Mouse (Mus musculus): ENCODE measurements around the gene Faap20. TPM values are rescaled to one million over a fixed set of nuclear protein-coding genes. Genes with fewer than 3 reads are reported as not detected.

The Faap20 gene
- polyA plus RNA-seq, 1 experiment from 2014 or later: 78.5 TPM

DNA sequence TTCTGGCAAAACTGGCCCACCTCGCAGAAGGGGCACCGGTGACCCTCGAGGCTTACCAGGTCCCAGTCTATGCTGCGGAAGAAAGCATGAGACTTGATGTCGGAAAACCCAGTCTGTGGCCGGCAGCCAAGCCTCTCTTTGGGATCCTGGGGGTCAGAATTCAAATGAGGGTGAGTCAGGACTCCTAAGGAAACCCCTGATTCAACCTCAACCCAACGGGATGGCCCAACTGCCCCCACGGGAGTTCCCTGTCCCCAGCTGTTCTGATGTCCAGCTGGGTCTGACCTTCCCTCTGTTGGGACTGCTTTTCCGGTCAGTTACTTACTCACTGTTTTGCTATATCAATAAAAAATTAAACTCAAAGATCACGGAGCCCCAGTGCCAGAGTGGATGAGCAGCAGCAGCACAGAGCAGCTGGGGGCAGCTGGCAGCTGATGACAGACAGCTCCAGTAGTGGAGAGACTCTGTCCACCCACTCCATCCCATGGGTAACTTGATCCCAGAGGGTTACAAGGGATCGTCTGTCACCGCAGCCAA, 18.1 kb downstream of the Faap20 start:
- WGBS: 63% methylated on average over 12 of the region's 12 CpGs
- H3K9me3 ChIP-seq: no peaks in the 10 kb centered on the region

DNA sequence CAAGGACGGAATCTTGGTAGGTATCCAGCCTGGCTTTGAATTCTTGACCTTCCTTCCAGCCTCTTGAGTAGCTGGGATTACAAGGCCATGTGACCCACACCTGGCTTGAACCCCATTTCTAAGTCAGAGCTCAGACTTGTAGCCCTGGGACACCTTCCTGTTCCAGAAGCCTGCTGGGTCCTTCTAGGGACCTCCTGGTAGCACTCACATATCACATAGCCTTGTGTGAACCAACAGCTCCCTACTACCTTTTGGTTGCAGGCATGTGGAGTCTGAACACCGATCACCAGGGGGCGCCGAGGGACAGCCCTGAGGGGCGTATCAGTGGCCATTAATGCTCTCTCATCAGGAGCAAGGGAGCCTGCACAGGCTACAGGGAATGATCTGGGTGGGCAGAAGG, 18.8 kb downstream of the Faap20 start:
- no peak overlapping the region for H3K4me3 ChIP-seq
- 49% methylated on average over 5 of the region's 5 CpGs for WGBS
- no peak overlapping the region for H3K4me2 ChIP-seq
- H3K36me3 ChIP-seq (replicated peaks): peaks cover 20% of the 10 kb centered on the region; the same call in 1 of the 2 replicates
- H3K27me3 ChIP-seq (replicated peaks): no peaks in the 10 kb centered on the region
- no peaks in the 10 kb centered on the region for H3K9me3 ChIP-seq
- H3K4me1 ChIP-seq: no peaks in the 10 kb centered on the region
- no peak overlapping the region for H3K9ac ChIP-seq
- ATAC-seq (replicated peaks): 0 out of 2 replicates have a peak, but pooled peaks have one; percentile 11
- no peak overlapping the region for H3K27ac ChIP-seq

More for the DNA sequence above, 18.1 kb downstream of the Faap20 start:
- Histone ChIP-seq H3K4me3 (no peak overlapping the region), H3K4me2 (no peak overlapping the region), H3K27me3 (replicated peaks) (no peaks in the 10 kb centered on the region), H3K9ac (no peak overlapping the region), H3K27ac (no peak overlapping the region), H3K4me1 (no peaks in the 10 kb centered on the region), H3K36me3 (replicated peaks) (peaks cover 17% of the 10 kb centered on the region; the same call in 1 of the 2 replicates)
- ATAC-seq (replicated peaks): no peak

DNA sequence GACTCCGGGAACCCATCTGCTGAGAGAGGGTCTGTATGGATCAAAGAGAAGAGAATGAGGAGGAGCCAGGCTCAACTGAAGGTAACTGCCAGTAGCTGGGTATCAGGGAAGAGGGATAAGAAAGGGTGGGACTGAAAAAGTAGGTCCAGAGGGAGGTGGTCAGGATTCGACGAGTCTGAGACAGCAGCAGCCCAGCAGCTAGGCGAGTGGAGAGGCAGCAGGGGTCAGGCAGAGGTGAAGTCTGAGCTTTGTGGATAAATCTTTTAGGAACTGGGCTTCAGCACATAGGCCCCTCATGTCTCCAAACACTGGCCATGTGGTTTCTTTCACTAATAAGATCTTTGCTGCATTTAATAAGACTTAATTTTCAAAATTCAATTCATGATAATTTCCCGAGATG, 24.8 kb downstream of the Faap20 start:
- ATAC-seq (replicated peaks): no peak
- WGBS: 61% methylated on average over 5 of the region's 5 CpGs
- H3K27me3 ChIP-seq (replicated peaks): no peaks in the 10 kb centered on the region
- no peak overlapping the region for H3K4me3 ChIP-seq
- H3K9ac ChIP-seq: no peak overlapping the region
- H3K9me3 ChIP-seq: no peaks in the 10 kb centered on the region
- peaks cover 20% of the 10 kb centered on the region; the same call in 1 of the 2 replicates for H3K36me3 ChIP-seq (replicated peaks)
- no peak overlapping the region for H3K4me2 ChIP-seq
- H3K27ac ChIP-seq: no peak overlapping the region
- H3K4me1 ChIP-seq: no peaks in the 10 kb centered on the region; the same call in 1 of the 2 replicates

DNA sequence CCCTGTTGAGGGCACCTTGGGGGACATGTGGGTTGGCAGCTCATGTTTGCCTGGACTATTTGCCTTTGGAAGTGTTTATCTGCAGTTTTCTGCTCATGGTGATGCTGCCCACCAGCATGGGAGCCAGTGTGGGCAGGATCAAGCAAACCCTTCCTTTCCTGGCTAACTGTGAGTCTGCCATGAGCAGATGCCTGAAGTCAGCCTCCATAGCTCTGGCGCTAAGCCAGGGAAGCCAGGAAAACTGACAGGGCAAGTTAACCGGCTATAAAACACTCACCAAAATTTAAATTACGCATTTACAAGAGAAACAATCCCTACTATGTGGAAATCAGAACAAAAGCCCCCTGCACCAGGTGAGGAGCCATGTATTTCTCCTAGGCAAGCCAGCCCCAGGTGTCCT, 25.2 kb downstream of the Faap20 start:
- H3K4me1 ChIP-seq: no peaks in the 10 kb centered on the region; the same call in 1 of the 2 replicates
- no peak overlapping the region for H3K9ac ChIP-seq
- 69% methylated on average over 3 of the region's 3 CpGs for WGBS
- no peak overlapping the region for H3K4me3 ChIP-seq
- H3K9me3 ChIP-seq: no peaks in the 10 kb centered on the region
- H3K27ac ChIP-seq: no peak overlapping the region
- peaks cover 23% of the 10 kb centered on the region; the same call in 1 of the 2 replicates for H3K36me3 ChIP-seq (replicated peaks)
- H3K27me3 ChIP-seq (replicated peaks): no peaks in the 10 kb centered on the region
- no peak for ATAC-seq (replicated peaks)
- no peak overlapping the region for H3K4me2 ChIP-seq

DNA sequence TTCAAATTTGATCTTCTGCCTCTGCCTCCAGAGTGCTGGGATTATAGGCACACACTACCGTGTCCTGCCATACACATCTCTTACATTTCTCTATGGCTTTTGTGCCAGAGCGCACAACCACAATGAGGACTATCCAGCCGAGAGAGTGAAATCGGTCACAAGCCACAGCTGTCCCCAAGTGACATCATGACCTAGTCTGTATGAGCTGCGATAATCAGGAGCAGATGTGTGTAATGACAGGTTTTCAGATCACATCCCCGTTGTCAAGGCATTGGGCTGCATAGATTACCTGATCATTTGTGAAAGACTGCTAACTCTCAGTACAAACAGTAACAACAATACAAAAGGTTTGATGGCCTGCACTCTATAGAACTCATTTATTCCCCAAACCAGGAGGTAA, 28.4 kb downstream of the Faap20 start:
- Histone ChIP-seq H3K27ac (no peak overlapping the region), H3K36me3 (replicated peaks) (0 out of 2 replicates have a peak, but pooled peaks cover 6% of the 10 kb centered on the region), H3K9ac (no peak overlapping the region), H3K27me3 (replicated peaks) (no peaks in the 10 kb centered on the region), H3K4me3 (no peak overlapping the region), H3K4me2 (no peak overlapping the region), H3K9me3 (no peaks in the 10 kb centered on the region), H3K4me1 (peaks cover 7% of the 10 kb centered on the region; the same call in 1 of the 2 replicates)
- WGBS: 62% methylated on average over 6 of the region's 6 CpGs
- no peak for ATAC-seq (replicated peaks)

DNA sequence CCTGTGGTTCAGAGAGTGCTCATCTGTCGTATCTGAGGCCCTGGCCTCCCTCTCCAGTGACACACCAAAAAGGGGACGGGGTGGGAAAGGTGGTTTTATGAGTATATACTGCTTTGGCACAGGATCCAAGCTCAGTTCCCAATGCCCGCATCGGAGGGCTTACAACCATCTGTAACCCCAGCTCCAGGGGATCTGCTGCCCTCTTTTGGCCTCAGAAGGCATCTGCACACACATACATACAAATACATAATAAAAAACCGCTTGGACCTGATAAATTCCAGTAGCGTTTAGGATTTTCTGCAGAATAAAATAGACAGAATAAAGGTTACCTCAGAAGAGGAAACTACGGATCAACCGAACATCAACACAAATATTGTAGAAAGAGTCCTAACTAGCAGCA, 29.5 kb downstream of the Faap20 start:
- no peaks in the 10 kb centered on the region for H3K9me3 ChIP-seq
- no peak overlapping the region for H3K9ac ChIP-seq
- WGBS: 89% methylated on average over 8 of the region's 8 CpGs
- H3K36me3 ChIP-seq (replicated peaks): 0 out of 2 replicates have a peak, but pooled peaks cover 3% of the 10 kb centered on the region
- H3K4me2 ChIP-seq: no peak overlapping the region
- H3K27me3 ChIP-seq (replicated peaks): no peaks in the 10 kb centered on the region
- peaks cover 7% of the 10 kb centered on the region; the same call in 1 of the 2 replicates for H3K4me1 ChIP-seq
- H3K27ac ChIP-seq: no peak overlapping the region
- no peak for ATAC-seq (replicated peaks)
- no peak overlapping the region for H3K4me3 ChIP-seq

DNA sequence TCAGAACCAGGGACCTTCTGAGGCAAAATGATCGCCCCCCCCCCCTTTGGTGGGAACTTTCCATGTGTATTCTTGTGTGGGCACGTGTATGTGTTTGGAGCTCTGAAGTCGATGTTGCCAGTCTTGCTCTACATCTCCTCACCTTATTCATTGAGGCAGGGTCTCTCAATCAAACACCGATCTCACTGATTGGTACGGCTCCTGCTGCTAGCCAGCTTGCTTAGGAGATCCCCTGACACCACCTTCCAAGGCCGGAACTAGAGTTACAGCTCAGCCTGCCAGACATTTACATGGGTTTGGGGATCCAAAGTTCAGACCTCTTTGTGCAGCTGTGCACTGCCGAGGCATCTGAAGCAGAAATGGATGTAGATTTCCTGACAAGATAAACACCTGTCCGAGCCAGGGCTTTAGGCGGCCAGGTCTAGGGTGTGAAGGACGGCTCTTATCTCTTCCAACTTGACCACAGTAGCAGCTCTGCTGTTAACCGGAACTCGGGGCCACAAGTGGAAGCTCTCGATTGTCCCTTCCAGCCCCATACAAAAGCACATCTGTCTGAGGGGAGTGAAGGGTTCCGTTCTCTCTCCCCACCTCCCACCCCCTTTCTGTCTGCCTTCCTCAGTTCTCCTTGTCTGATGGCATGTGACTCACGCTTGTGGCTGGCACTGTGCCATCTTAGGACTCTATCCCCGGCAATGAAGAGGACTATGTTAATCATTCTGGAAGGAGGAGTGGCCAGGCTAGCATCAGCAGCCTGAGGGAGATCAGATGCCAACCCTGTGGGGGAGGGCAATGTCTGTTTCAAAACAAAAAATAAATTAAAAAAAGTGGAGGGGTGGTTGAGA, 30.5 kb downstream of the Faap20 start:
- peaks cover 7% of the 10 kb centered on the region; the same call in 1 of the 2 replicates for H3K4me1 ChIP-seq
- H3K9ac ChIP-seq: no peak overlapping the region
- H3K36me3 ChIP-seq (replicated peaks): 0 out of 2 replicates have a peak, but pooled peaks cover 3% of the 10 kb centered on the region
- H3K4me3 ChIP-seq: no peak overlapping the region
- no peak overlapping the region for H3K4me2 ChIP-seq
- no peak overlapping the region for H3K27ac ChIP-seq
- no peak for ATAC-seq (replicated peaks)
- no peaks in the 10 kb centered on the region for H3K9me3 ChIP-seq
- no peaks in the 10 kb centered on the region for H3K27me3 ChIP-seq (replicated peaks)
- WGBS: 68% methylated on average over 16 of the region's 16 CpGs

DNA sequence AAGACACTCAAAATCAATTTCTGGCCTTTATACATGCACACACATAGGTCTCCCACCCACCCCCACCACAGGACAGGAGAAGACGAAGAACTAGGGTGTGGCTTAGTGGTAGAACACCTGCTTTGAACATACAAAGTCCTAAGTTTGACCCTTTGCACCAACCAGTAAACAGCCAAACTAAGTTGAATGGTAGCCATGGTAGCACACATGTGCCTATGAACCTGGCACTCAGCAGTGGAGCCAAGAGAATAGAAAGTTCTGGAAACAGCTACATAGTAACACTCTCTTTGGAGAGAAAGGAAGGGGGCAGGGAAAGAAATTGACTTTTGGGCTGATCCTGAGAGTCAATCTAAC, 31.1 kb downstream of the Faap20 start:
- Histone ChIP-seq H3K4me2 (no peak overlapping the region), H3K4me1 (peaks cover 7% of the 10 kb centered on the region; the same call in 1 of the 2 replicates), H3K27me3 (replicated peaks) (no peaks in the 10 kb centered on the region), H3K9ac (no peak overlapping the region), H3K27ac (no peak overlapping the region), H3K4me3 (no peak overlapping the region), H3K9me3 (no peaks in the 10 kb centered on the region), H3K36me3 (replicated peaks) (0 out of 2 replicates have a peak, but pooled peaks cover 3% of the 10 kb centered on the region)
- ATAC-seq (replicated peaks): no peak
- WGBS: 87% methylated on average over 1 of the region's 1 CpGs

DNA sequence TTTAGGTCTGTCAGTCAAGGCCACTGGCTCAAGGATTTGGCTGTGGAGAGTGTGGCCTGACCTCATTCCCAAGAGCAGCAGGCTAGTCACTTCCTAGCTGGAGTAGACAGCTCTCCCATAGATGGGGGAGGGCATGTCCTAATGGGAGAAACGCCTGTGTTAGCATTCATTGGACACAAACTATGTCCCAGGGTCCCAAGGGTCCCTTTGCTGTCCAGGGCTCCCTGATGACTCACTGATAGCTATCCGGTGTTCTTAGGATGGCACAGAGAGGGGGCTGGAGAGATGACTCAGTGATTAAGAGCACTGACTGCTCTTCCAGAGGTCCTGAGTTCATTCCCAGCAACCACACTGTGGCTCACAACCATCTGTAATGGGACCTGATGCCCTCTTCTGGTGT, 31.6 kb downstream of the Faap20 start:
- Histone ChIP-seq H3K27ac (no peak overlapping the region), H3K4me3 (no peak overlapping the region), H3K9ac (no peak overlapping the region), H3K36me3 (replicated peaks) (0 out of 2 replicates have a peak, but pooled peaks cover 4% of the 10 kb centered on the region), H3K27me3 (replicated peaks) (no peaks in the 10 kb centered on the region), H3K4me2 (no peak overlapping the region), H3K9me3 (no peaks in the 10 kb centered on the region), H3K4me1 (peaks cover 7% of the 10 kb centered on the region; the same call in 1 of the 2 replicates)
- WGBS: 86% methylated on average over 2 of the region's 2 CpGs
- ATAC-seq (replicated peaks): no peak

DNA sequence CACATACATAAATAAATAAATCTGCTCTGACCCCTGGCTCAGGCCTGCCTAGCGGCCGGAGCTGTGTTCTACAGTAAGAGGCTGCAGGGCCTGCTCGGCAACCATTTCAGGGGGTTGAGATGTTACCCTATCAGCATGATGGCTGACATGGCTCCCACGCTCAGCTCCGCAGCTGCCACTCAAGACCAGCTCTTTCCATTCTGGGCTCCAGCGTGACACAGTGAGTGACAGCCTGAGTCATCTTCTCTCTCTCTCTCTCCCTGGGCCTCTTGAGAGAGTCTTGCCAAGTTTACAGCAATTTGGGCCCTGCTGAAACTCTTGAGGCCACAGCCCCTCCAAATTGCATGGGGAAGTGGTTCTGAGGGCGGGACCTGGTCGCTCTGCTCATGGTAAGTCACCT, 32.0 kb downstream of the Faap20 start:
- no peak overlapping the region for H3K4me3 ChIP-seq
- no peak for ATAC-seq (replicated peaks)
- H3K36me3 ChIP-seq (replicated peaks): 0 out of 2 replicates have a peak, but pooled peaks cover 6% of the 10 kb centered on the region
- peaks cover 7% of the 10 kb centered on the region; the same call in 1 of the 2 replicates for H3K4me1 ChIP-seq
- H3K27me3 ChIP-seq (replicated peaks): no peaks in the 10 kb centered on the region
- H3K9me3 ChIP-seq: no peaks in the 10 kb centered on the region
- no peak overlapping the region for H3K9ac ChIP-seq
- H3K4me2 ChIP-seq: no peak overlapping the region
- H3K27ac ChIP-seq: no peak overlapping the region
- 96% methylated on average over 8 of the region's 8 CpGs for WGBS

DNA sequence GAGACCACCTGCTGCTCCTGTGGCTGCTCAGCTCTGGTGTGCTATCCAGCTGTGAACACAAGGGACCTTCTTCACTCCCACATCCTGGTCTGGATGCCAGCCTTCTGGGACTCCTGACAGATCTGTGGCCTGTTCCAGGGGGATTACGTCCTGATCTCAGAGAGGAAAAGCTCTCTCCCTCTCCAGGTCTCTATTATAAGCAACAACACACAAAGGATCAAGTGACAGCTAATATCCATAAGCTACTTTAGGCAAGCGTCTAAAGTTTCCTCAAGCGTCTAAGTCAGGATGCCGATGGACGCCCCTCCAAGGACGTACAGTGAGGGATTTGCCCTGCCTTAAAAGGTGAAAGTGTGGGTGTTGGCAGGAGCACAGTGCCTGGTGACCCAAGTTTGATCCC, 32.6 kb downstream of the Faap20 start:
- Histone ChIP-seq H3K4me2 (no peak overlapping the region), H3K4me1 (peaks cover 7% of the 10 kb centered on the region; the same call in 1 of the 2 replicates), H3K27me3 (replicated peaks) (no peaks in the 10 kb centered on the region), H3K27ac (no peak overlapping the region), H3K36me3 (replicated peaks) (0 out of 2 replicates have a peak, but pooled peaks cover 6% of the 10 kb centered on the region), H3K9ac (no peak overlapping the region), H3K9me3 (no peaks in the 10 kb centered on the region), H3K4me3 (no peak overlapping the region)
- no peak for ATAC-seq (replicated peaks)
- WGBS: 31% methylated on average over 6 of the region's 6 CpGs

DNA sequence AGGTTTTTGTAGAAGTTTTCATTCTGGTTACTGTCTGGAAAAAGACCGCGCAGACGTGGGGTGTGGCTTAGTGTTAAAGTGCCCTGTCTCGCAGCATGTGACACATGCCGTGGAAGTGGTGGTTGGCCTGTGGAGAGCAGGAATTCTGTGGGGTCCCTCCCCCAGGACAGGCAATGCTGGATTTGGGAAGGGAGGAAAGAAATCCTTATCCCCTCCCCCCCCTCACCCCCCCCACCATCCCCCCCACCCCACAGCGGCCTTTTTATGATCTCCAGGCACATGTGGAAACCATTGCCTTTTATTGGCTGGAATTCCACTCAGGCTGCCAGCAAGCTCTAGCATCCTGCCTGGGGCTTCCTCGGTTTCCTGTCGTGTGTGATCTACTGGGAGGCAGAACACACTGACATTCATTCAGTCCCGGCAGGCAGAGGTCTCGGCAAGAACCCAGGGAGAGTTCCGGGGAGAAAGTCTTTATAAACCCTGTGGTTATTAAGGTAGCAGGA, 33.5 kb downstream of the Faap20 start:
- 0 out of 2 replicates have a peak, but pooled peaks cover 6% of the 10 kb centered on the region for H3K36me3 ChIP-seq (replicated peaks)
- no peak overlapping the region for H3K4me2 ChIP-seq
- H3K27ac ChIP-seq: 0 out of 2 replicates have a peak overlapping the region, but pooled peaks have one; percentile 23
- 57% methylated on average over 11 of the region's 11 CpGs for WGBS
- H3K9ac ChIP-seq: no peak overlapping the region
- no peak overlapping the region for H3K4me3 ChIP-seq
- ATAC-seq (replicated peaks): no peak
- no peaks in the 10 kb centered on the region for H3K9me3 ChIP-seq
- H3K27me3 ChIP-seq (replicated peaks): no peaks in the 10 kb centered on the region
- H3K4me1 ChIP-seq: peaks cover 7% of the 10 kb centered on the region; the same call in 1 of the 2 replicates
